Mouse (Mus musculus): Measurements from ENCODE around the gene Shank3. TPM values are rescaled to one million over a fixed set of nuclear protein-coding genes. Genes with fewer than 3 reads are reported as not detected.

Shank3 gene
- total and polyA plus RNA-seq, 2 experiments from 2014 or later = 8.7 to 61.8 TPM

DNA sequence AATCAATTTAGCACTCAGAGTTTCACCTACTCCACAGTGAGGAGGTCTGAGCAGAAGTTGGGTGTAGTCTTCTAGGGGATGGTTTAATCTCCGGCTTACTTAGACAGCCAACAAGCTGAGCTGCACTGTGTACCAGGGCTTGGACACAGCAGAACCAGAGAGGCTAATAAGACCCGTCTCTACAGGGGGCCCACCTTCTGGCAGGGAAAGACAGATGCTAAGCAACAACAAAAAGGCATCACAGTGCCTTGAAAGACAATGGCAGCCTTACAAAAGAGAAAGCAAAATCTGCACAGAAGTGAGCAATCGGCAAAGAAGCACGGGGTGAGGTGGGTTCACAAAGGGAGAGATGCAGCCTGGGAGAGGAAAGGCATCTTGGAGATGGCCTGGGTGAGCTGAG is 3.3 kb upstream of the Shank3 start:
- Histone ChIP-seq H3K4me1 (ENCODE audit: insufficient read depth, low read length) (peaks cover 5% of the 10 kb centered on the region; the same call in 1 of the 2 replicates), H3K27ac (no peak overlapping the region), H3K9me3 (ENCODE audit: low read length) (no peaks in the 10 kb centered on the region), H3K9ac (replicated peaks; ENCODE audit: low read length) (no peak overlapping the region), H3K4me3 (ENCODE audit: low read length) (no peak overlapping the region), H3K36me3 (ENCODE audit: insufficient read depth, low read length) (no peaks in the 10 kb centered on the region), H3K4me2 (ENCODE audit: low read depth, low read length) (no peak overlapping the region), H3K27me3 (ENCODE audit: insufficient read depth, low read length) (no peaks in the 10 kb centered on the region)
- no peak for ATAC-seq
- peak; percentile 27 for DNase-seq (ENCODE audit: low spot score)
- WGBS = 8% methylated on average over 4 of the region's 4 CpGs
- no peak for TF ChIP-seq CTCF (IDR thresholded peaks at IDR 0.05; ENCODE audit: low read depth)

DNA sequence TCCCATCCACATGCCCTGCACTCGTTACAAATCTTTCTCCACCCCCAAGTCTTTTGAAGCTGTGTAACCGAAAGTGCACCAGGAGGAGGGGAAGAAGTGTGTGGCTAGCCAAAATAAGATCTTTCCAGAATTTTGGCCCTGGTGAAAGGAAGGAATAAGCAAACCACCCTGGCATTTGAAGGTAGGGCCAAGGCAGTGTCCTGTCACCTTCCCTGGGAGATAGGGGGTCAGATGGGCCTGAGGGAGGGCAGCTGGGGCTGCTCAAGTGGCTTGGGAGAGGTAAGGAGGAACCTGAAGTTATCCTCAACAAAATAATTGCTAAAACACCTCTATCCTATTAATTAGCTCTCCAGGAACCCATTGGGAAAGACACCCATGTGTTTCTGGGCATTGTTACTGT is 2.6 kb upstream of the Shank3 start:
- Histone ChIP-seq H3K4me3 (ENCODE audit: low read length) (no peak overlapping the region), H3K4me1 (ENCODE audit: insufficient read depth, low read length) (peaks cover 5% of the 10 kb centered on the region; the same call in 1 of the 2 replicates), H3K27me3 (ENCODE audit: insufficient read depth, low read length) (no peaks in the 10 kb centered on the region), H3K27ac (no peak overlapping the region), H3K9me3 (ENCODE audit: low read length) (no peaks in the 10 kb centered on the region), H3K9ac (replicated peaks; ENCODE audit: low read length) (no peak overlapping the region), H3K36me3 (ENCODE audit: insufficient read depth, low read length) (no peaks in the 10 kb centered on the region), H3K4me2 (ENCODE audit: low read depth, low read length) (no peak overlapping the region)
- DNase-seq (ENCODE audit: low spot score) = no peak
- no peak for TF ChIP-seq CTCF (IDR thresholded peaks at IDR 0.05; ENCODE audit: low read depth)
- ATAC-seq = no peak
- WGBS = 31% methylated on average over 2 of the region's 2 CpGs

DNA sequence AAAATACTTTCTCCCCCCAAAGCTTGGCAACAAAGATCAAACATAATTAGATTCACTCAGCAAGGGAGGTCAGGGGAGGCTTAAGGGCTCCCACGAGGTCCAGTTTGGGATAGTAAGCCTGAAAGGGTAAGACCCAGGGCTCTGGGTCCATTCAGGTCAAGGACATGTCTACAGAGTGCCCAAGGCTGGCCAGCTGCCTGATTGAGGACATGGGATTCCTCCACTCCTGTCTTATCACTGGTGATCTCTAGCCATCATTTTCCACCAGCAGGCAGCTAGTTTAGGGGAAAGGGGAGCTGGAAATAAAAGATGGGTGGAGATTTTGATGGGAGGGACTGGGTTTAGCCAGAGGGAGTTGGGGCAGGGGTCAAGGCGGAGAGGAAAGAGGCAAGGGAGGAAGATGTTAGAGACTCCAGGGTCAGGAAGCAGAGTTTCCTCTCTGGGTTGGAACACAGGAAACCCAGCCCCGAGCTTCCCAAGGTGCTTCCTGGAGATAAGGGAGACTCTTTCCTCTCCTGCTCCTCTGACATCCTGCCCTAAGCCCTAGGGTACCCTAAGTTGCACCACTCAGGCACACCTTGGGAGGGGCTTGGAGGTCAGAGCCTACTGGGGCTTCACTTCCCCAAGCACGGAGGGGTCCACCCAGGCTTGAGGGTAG is 1.9 kb upstream of the Shank3 start:
- H3K27ac ChIP-seq = peak overlapping the region; percentile 92; the same call in 1 of the 2 replicates
- no peak overlapping the region; the same call in 1 of the 2 replicates for H3K4me3 ChIP-seq (ENCODE audit: low read length)
- peak overlapping the region; percentile 84 for H3K4me2 ChIP-seq (ENCODE audit: low read depth, low read length)
- no peaks in the 10 kb centered on the region for H3K9me3 ChIP-seq (ENCODE audit: low read length)
- no peaks in the 10 kb centered on the region for H3K36me3 ChIP-seq (ENCODE audit: insufficient read depth, low read length)
- no peak for DNase-seq (ENCODE audit: low spot score)
- no peaks in the 10 kb centered on the region for H3K27me3 ChIP-seq (ENCODE audit: insufficient read depth, low read length)
- H3K4me1 ChIP-seq (ENCODE audit: insufficient read depth, low read length) = peaks cover 5% of the 10 kb centered on the region; the same call in 1 of the 2 replicates
- TF ChIP-seq CTCF (IDR thresholded peaks at IDR 0.05; ENCODE audit: low read depth) = no peak
- 33% methylated on average over 4 of the region's 4 CpGs for WGBS
- 0 out of 2 replicates have a peak overlapping the region, but pooled peaks have one; percentile 83 for H3K9ac ChIP-seq (replicated peaks; ENCODE audit: low read length)
- ATAC-seq = no peak

DNA sequence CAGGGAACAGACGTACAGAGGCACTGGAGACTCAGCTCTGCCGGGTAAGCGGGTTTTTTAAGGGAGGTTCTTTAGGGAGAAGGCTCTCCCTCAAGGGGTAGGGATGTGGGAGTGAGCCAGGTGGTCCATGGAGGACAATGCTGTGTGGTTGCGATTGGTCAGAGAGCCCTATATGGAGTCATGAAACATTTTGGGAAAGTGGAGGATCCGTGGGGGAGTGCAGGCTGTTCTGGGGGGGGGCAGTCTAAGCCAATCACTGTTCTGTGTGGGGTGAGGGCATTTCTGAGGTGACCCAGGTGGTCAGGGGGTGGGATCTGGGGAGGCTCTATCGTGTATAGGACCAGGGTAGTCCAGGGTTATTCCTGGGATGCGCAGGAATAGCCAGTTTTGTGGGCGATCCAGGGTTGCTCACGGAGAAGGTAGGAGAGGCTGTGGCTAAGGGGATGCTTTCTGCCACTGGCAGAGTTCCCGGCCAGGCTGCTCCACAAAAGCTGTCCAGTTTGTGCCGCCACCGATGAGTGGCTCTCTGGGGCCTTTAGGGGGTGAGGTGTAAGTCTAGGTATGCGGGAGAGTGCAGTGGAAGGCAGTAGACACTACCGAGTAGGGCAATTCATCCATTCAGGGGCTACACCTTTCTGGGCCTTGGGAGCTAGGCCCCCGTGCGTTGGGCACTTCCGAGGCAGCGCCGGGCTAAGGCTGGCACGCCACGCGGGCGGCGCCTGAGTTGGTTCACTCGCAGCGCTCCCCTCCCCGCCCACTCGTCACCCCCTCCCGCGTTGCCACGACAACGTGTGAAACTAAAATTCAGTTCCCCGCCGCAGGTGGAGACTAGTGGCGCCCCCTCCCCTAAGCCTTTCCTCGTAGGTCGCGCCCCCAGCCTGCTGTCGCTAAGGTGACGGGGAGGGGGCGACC is 1.1 kb upstream of the Shank3 start:
- ATAC-seq (peak; percentile 33), DNase-seq (ENCODE audit: low spot score) (peak; percentile 83)
- H3K27me3 ChIP-seq (ENCODE audit: insufficient read depth, low read length) = no peaks in the 10 kb centered on the region
- no peak; the same call in 1 of the 2 replicates for TF ChIP-seq CTCF (IDR thresholded peaks at IDR 0.05; ENCODE audit: low read depth)
- WGBS = 5% methylated on average over 40 of the region's 41 CpGs
- H3K9ac ChIP-seq (replicated peaks; ENCODE audit: low read length) = peak overlapping the region; percentile 83
- peak overlapping the region; percentile 92; the same call in 1 of the 2 replicates for H3K27ac ChIP-seq
- no peaks in the 10 kb centered on the region for H3K9me3 ChIP-seq (ENCODE audit: low read length)
- H3K4me3 ChIP-seq (ENCODE audit: low read length) = peak overlapping the region; percentile 86
- H3K4me2 ChIP-seq (ENCODE audit: low read depth, low read length) = peak overlapping the region; percentile 84
- H3K36me3 ChIP-seq (ENCODE audit: insufficient read depth, low read length) = no peaks in the 10 kb centered on the region; the same call in 1 of the 2 replicates
- H3K4me1 ChIP-seq (ENCODE audit: insufficient read depth, low read length) = peaks cover 5% of the 10 kb centered on the region; the same call in 1 of the 2 replicates

DNA sequence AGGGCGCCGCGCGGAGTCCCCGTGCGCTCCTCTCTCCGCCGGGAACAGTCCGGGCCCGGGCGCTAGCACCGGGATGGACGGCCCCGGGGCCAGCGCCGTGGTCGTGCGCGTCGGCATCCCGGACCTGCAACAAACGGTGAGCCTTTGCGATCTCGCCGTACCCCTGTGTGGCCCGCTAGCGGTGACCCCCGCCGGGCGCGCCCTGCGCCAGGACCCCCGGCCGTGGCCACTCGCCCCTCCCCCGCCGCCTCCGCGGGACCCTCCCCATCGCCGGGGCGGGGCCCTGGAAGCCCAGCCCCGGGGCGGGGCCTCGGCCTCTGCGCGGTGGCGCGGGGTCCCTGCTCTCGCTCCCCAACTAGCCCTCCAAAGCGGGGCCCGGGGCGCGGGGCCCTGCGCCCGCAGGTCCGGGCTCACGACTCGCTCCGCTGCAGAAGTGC is 379 bp downstream of the Shank3 start:
- Histone ChIP-seq H3K27ac (peak overlapping the region; percentile 92), H3K27me3 (ENCODE audit: insufficient read depth, low read length) (no peaks in the 10 kb centered on the region), H3K9ac (replicated peaks; ENCODE audit: low read length) (peak overlapping the region; percentile 83), H3K9me3 (ENCODE audit: low read length) (no peaks in the 10 kb centered on the region), H3K4me1 (ENCODE audit: insufficient read depth, low read length) (peaks cover 5% of the 10 kb centered on the region; the same call in 1 of the 2 replicates), H3K36me3 (ENCODE audit: insufficient read depth, low read length) (peaks cover 4% of the 10 kb centered on the region; the same call in 1 of the 2 replicates), H3K4me2 (ENCODE audit: low read depth, low read length) (peak overlapping the region; percentile 84), H3K4me3 (ENCODE audit: low read length) (peak overlapping the region; percentile 86)
- WGBS = 0% methylated on average over 36 of the region's 60 CpGs
- DNase-seq (ENCODE audit: low spot score) (peak; percentile 90), ATAC-seq (peak; percentile 73)
- no peak for TF ChIP-seq CTCF (IDR thresholded peaks at IDR 0.05; ENCODE audit: low read depth)

DNA sequence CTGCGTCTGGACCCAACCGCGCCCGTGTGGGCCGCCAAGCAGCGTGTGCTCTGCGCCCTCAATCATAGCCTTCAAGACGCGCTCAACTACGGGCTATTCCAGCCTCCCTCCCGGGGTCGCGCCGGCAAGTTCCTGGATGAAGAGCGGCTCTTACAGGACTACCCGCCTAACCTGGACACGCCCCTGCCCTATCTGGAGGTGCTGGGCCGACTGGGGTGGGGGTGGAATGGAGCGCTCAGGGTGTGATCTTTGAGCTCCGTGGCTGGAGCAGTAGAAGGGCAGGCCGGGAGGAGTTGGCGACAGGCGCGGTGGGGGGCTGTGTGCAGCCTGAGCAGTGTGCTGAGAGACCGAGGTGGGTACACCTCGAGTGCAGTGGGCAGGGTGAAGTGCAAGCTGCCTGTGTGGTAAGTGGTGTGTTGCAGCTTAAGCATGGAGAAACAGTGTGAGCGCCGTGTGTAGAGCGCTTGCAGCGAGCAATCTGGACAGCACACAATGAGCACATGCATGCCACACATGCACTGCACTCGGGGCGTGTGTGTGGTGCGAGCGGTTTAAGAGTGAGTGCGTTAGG is 883 bp downstream of the Shank3 start:
- Histone ChIP-seq H3K4me1 (ENCODE audit: insufficient read depth, low read length) (peaks cover 5% of the 10 kb centered on the region; the same call in 1 of the 2 replicates), H3K4me3 (ENCODE audit: low read length) (peak overlapping the region; percentile 86), H3K27me3 (ENCODE audit: insufficient read depth, low read length) (no peaks in the 10 kb centered on the region), H3K36me3 (ENCODE audit: insufficient read depth, low read length) (peaks cover 4% of the 10 kb centered on the region; the same call in 1 of the 2 replicates), H3K27ac (peak overlapping the region; percentile 92), H3K4me2 (ENCODE audit: low read depth, low read length) (peak overlapping the region; percentile 84), H3K9ac (replicated peaks; ENCODE audit: low read length) (peak overlapping the region; percentile 83), H3K9me3 (ENCODE audit: low read length) (no peaks in the 10 kb centered on the region)
- WGBS = 1% methylated on average over 35 of the region's 35 CpGs
- peak; percentile 58 for DNase-seq (ENCODE audit: low spot score)
- TF ChIP-seq CTCF (IDR thresholded peaks at IDR 0.05; ENCODE audit: low read depth) = no peak
- peak; percentile 50 for ATAC-seq

Measured in hindbrain, postnatal 0 days (tissue).